Mouse (Mus musculus) G1E (cell line): ENCODE results near the gene Gzmd.

Experiments
- CTCF ChIP-seq: IDR thresholded peaks from 2 replicates; pipeline ENCODE4 v1.5.1; 2012; ENCODE audit warnings: low read depth, low read length, inconsistent platforms, mixed read lengths
- GATA1 ChIP-seq: IDR thresholded peaks from 2 replicates; pipeline ENCODE4 v1.6.1; 2012; ENCODE audit warnings: borderline replicate concordance, low read length, inconsistent platforms, mixed read lengths

- TF ChIP-seq CTCF: no peak
- no peak for TF ChIP-seq GATA1
Measured at GRCm38 (mm10) chr14:56102386-56102785, 30.0 kb downstream of the Gzmd start, which contains the start of gene Ctsg.
